Mouse (Mus musculus) gastrocnemius, postnatal 25 days (tissue): ENCODE measurements around the gene Tgif2. TPM values are rescaled to one million over a fixed set of nuclear protein-coding genes. Genes with fewer than 3 reads are reported as not detected.

Experiments
- total RNA-seq, 2 experiments: library from RNA; stranded (reverse); gene quantifications; 1 replicate in 1 of 2; 2 replicates in 1 of 2; pipeline ENCODE4 v1.2.3; 2021

Gene Tgif2
- total RNA-seq, 2 experiments from 2014 or later: 0.46 to 0.86 TPM

Other genes starting within 250 kb of the Tgif2 start
- gene Dlgap4, start 226.3 kb upstream of the Tgif2 start, total RNA-seq: 10 to 100 TPM; 50.4 to 55.7 TPM
- 10 to 100 TPM; 63.4 to 81.7 TPM for gene Myl9, start 64.6 kb upstream of the Tgif2 start, total RNA-seq
- under 1 TPM; 0.33 to 0.99 TPM for gene 4930518I15Rik, start 17.9 kb downstream of the Tgif2 start, total RNA-seq
- 10 to 100 TPM; 86.8 to 87.6 TPM for gene Rab5if, start 23.1 kb downstream of the Tgif2 start, total RNA-seq
- not detected for gene Sla2, start 47.2 kb downstream of the Tgif2 start, total RNA-seq
- gene Ndrg3, start 152.0 kb downstream of the Tgif2 start, total RNA-seq: 10 to 100 TPM; 22.7 to 28.2 TPM
- 1 to 10 TPM; 1.2 to 1.9 TPM for gene Dsn1, start 167.1 kb downstream of the Tgif2 start, total RNA-seq
- 1 to 10 TPM; 4.5 to 5.0 TPM for gene Soga1, start 239.2 kb downstream of the Tgif2 start, total RNA-seq
- not detected for gene Tldc2, start 247.0 kb downstream of the Tgif2 start, total RNA-seq